Mouse (Mus musculus) adipocyte (in vitro differentiated cells): ENCODE results near the gene Gm10220.
"Not testable (repeated sequence)": the region's sequence is repeated elsewhere in the genome, so short reads cannot be mapped to it uniquely, and the experiment has no call there.

Source experiments
- DNase-seq: peaks from one replicate; pipeline ENCODE4 v3.0.0-alpha.2; 2016; ENCODE audit warnings: low spot score

The Gm10220 gene

DNA sequence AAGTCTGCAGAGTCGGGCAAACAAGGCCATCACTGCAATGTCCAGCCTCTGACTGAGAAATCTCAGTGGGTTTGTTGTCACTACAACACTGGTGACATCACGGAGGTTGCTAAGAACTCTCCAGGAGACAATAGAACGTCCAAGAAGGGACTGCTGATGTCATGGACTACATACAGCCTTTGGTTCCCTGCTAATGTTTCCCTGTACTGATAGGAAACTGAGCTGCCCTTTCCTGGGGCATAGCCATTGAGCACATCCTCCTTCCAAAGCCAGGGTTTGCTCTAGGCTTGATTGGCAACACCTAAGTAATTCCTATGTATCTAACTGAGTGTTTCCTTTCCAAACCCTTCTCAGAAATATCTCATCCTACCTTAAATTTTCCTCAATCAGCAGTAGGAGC is at the start of gene Gm10220:
TSS of gene Gm10220 (minus strand) at position 101 of the 400 bp plus-strand sequence.
- DNase-seq: not testable (repeated sequence)

DNA sequence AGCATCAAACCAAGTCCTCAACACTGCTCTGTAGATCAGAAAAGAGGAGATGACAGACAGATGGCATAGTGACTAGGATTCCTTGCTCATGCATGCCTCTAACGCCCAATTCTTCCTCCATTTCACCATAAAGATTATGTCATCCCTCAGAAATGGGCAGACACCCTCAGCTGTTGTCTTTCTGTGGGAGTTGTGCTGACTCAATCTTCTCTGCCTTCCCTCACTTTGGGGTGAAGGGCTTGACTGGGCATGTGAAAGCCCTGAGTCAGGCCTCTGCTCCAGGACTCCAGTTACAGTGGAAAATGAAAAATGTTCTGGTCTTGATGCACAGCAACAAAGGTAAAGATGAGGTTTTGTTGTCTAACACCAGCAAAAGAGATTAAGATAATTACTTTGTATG is 48.6 kb upstream of the Gm10220 start:
- no peak for DNase-seq

DNA sequence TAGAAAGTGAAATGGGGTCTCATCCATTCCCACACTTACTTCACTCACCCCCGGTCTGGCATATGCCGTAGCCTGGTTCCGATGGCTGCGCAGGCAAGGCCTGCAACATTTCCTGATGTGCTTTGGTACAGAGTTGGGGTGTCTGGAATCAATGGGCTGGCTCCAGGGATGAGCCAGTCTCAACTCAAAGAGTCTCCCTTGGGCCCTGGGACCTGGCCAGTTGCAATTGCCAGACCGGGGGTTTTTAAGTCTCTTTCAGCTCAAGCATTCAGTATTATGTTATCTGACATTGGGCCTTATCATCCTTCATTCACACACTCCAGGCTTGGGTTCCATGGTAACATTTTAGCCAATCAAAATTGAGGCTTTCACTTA is 44.6 kb upstream of the Gm10220 start:
- DNase-seq: no peak

DNA sequence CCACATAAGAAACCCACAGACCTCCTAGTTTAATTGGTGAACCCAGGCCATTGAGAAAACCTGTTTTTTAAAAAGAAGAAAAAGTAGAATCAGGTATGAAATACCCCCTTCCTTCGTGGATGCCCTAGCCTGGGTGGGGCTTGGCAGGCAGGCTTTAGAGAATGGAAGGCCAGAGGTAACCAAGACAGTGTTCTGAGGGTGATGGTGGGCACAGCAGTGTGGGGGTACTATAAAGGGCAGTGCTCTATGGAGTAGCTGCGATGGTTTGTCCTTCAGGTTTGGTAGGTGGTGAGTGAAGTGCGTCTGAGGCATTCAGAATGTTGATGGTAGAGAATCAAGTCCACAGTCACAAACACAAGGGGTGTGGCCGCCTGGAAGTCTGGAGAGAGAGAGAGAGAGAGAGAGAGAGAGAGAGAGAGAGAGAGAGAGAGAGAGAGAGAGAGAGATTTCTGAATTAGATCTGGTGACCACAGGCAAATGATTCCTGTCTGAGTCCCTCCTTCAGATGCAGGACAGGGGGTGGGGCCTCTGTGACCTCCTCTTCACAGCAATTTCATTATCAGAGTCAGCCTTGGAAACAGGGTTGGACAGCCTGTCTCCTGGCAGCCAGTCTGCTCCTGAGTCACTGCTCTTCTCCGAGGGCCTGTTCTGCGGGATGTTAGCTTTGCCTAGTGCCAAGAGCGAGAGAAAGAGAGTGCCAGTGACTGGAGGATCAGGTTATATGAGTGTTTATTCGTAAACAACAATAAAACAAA is 44.0 kb upstream of the Gm10220 start:
- no peak for DNase-seq

DNA sequence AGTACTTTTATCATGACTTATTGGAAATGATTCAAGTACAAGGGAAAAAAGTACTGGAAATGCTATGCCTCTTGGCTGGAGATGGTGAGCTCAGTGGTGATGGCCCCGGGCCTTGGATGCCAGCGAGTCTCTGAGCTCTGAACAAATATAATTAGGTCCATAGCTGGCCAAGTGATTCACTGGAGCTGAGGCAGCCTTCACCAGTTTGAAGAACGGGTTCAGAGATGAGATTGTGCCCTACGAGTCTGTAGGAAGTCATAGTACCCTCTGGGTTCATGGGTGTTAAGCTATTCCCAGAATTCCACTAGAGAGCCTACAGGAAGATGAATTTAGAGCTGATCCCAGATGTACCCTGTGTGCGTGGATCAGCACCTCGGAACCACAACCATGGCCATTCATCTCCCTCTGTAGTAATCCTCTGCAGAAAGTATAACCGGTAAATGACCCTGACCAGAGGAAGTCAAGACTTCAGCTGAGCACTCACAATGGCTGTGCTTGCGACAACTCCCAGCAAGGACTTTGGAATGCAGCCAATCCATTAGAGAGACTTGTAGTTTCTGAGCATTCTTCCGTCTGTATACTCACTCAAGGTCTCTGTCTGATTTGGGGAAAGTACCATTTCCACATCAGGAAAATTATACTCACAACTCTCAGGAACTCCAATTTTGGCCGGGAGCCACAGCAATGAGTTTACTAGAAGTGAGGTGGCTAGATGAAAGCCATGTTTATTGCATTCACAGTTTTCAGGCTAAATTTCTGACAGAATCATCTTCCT is 36.4 kb upstream of the Gm10220 start:
- DNase-seq: no peak

DNA sequence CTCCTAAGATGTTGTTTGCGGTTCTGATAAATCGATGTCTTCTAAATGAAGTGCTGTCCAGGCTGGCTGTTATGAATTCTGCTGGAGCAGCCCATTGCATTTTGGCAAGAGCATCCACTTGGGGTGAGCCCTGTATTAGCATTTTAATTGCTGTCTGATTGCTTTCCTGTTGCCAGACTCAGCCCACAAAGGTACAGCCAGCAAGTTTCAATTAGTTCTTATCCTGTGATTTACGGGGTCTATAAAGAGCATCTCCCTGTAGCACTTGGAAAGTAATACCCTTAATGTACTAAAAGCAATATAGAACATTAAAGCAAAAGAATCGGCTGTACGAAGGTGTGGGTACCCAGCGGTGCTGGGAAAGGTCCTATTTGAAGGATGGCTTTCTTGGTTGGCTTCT is 21.7 kb upstream of the Gm10220 start:
- no peak for DNase-seq

DNA sequence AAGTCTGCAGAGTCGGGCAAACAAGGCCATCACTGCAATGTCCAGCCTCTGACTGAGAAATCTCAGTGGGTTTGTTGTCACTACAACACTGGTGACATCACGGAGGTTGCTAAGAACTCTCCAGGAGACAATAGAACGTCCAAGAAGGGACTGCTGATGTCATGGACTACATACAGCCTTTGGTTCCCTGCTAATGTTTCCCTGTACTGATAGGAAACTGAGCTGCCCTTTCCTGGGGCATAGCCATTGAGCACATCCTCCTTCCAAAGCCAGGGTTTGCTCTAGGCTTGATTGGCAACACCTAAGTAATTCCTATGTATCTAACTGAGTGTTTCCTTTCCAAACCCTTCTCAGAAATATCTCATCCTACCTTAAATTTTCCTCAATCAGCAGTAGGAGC is 16.0 kb downstream of the Gm10220 start, which contains the start of gene 5031410I06Rik:
TSS of gene 5031410I06Rik (minus strand) at position 101 of the 400 bp plus-strand sequence.
- DNase-seq: not testable (repeated sequence)

DNA sequence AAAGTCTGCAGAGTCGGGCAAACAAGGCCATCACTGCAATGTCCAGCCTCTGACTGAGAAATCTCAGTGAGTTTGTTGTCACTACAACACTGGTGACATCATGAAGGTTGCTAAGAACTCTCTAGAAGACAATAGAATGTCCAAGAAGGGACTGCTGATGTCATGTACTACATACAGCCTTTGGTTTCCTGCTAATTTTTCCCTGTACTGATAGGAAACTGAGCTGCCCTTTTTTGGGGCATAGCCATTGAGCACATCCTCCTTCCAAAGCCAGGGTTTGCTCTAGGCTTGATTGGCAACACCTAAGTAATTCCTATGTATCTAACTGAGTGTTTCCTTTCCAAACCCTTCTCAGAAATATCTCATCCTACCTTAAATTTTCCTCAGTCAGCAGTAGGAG is 32.0 kb downstream of the Gm10220 start, which contains the start of gene Gm10471:
TSS of gene Gm10471 (minus strand) at position 101 of the 400 bp plus-strand sequence.
- not testable (repeated sequence) for DNase-seq

DNA sequence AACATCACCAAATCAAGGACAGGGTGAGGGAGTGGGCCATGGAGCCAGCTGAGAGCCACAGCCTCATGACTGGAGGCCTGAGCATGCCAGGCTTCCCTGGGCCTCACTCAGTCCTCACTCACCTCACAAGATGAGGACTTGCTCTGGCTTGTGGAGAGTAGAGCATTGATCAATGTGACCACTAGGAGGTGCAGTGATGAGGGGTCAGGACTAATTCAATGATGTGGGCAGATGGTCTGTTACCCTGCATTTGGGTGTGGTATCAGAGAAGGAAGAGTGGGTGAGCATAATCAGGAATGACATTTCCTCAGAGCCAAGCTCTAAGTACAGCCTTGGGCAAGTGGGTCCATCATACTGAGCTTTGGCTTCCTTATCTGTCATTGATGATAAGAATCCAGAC is 42.2 kb downstream of the Gm10220 start:
- not testable (repeated sequence) for DNase-seq

DNA sequence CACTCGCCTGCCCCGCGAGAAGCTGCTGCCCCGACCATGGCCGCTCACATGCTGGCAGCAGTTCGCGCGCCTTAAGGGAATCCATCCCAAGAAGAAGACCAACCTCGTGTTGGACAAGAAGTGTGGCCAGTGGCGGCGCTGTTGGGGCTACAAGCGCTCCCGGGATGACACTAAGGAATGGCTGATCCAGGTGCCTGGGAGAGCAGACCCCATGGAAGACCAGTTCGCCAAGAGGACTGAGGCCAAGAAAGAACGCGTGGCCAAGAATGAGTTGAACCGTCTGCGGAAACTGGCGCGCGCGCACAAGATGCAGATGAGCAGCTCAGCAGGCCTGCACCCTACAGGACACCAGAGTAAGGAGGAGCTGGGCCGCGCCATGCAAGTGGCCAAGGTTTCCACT is 50.5 kb downstream of the Gm10220 start:
- no peak for DNase-seq
